Mouse (Mus musculus) lung, embryonic 16.5 days (tissue): ENCODE measurements at regions not wholly inside any gene's neighbourhood (a gene's known extent, or its start where the extent isn't known, plus 50 kb on each side); places are given as distances from the start of the nearest gene placed in this dataset.
A peak's percentile ranks its signal among the peaks of the same experiment; 100 is the strongest.

Experiments used
- ATAC-seq: fragments of 200-750 bp; cut with Nextera tagmentation; 2 replicates; pipeline ENCODE4 v1.8.0; 2017; ENCODE audit warnings: low read depth, mild to moderate bottlenecking, moderate library complexity
- H3K27ac ChIP-seq: fragments of 300-500 bp; sonication (generic); 2 replicates; pipeline ENCODE4 v1.5.1; 2014; ENCODE audit warnings: mild to moderate bottlenecking, control low read depth, low read length
- H3K27me3 ChIP-seq: fragments of 300-500 bp; sonication (generic); 2 replicates; pipeline ENCODE4 v1.6.1; 2014; ENCODE audit warnings: low read depth, low read length, mixed read lengths; ENCODE audit not compliant: control insufficient read depth, insufficient read depth
- H3K36me3 ChIP-seq: fragments of 300-500 bp; sonication (generic); 2 replicates; pipeline ENCODE4 v1.6.1; 2014; ENCODE audit warnings: low read length; ENCODE audit not compliant: control insufficient read depth, insufficient read depth
- H3K4me1 ChIP-seq: fragments of 300-500 bp; sonication (generic); replicated peaks from 2 replicates; pipeline ENCODE4 v1.6.1; 2014; ENCODE audit warnings: low read length, mixed read lengths; ENCODE audit not compliant: control insufficient read depth, insufficient read depth
- H3K4me2 ChIP-seq: fragments of 300-500 bp; sonication (generic); 2 replicates; pipeline ENCODE4 v1.6.1; 2014; ENCODE audit warnings: low read depth, low read length, control low read depth
- H3K4me3 ChIP-seq: fragments of 300-500 bp; sonication (generic); 2 replicates; pipeline ENCODE4 v1.5.1; 2014; ENCODE audit warnings: mild to moderate bottlenecking, low read length, control low read depth
- H3K9ac ChIP-seq: fragments of 300-500 bp; sonication (generic); 2 replicates; pipeline ENCODE4 v1.6.1; 2014; ENCODE audit warnings: low read length, control low read depth
- H3K9me3 ChIP-seq: fragments of 300-500 bp; sonication (generic); 2 replicates; pipeline ENCODE4 v1.6.1; 2016; ENCODE audit warnings: low read length; ENCODE audit not compliant: control insufficient read depth
- WGBS: fragments of 180-500 bp; shearing (Covaris S2); extraction: QIAGEN DNeasy Blood & Tissue Kit; methylation state at CpG from one replicate; pipeline ENCODE4 v1.1.7; 2014; 5-methylcytosine and 5-hydroxymethylcytosine counted together

- no peak overlapping the region for H3K27ac ChIP-seq
- H3K4me1 ChIP-seq = no peaks in the 10 kb centered on the region
- no peaks in the 10 kb centered on the region for H3K27me3 ChIP-seq
- H3K36me3 ChIP-seq = no peaks in the 10 kb centered on the region
- ATAC-seq = no peak
- no peak overlapping the region for H3K4me2 ChIP-seq
- H3K9ac ChIP-seq = no peak overlapping the region
- H3K4me3 ChIP-seq = no peak overlapping the region
- H3K9me3 ChIP-seq = no peaks in the 10 kb centered on the region
- 54% methylated on average over 3 of the region's 3 CpGs for WGBS
Measured at GRCm38 (mm10) chr2:110508162-110508748, 88.8 kb upstream of the Slc5a12 start.

- Histone ChIP-seq H3K4me3 (no peak overlapping the region), H3K27me3 (no peaks in the 10 kb centered on the region), H3K27ac (no peak overlapping the region), H3K9ac (no peak overlapping the region), H3K4me2 (no peak overlapping the region), H3K4me1 (no peaks in the 10 kb centered on the region), H3K9me3 (no peaks in the 10 kb centered on the region), H3K36me3 (no peaks in the 10 kb centered on the region)
- WGBS = 39% methylated on average over 7 of the region's 7 CpGs
- no peak for ATAC-seq
Measured at GRCm38 (mm10) chr2:110523173-110523803, 73.8 kb upstream of the Slc5a12 start.

GRCm38 (mm10) chr2:110528191-110528590 lies 68.9 kb upstream of the Slc5a12 start:
- no peaks in the 10 kb centered on the region for H3K4me1 ChIP-seq
- no peak overlapping the region for H3K4me3 ChIP-seq
- no peak overlapping the region for H3K9ac ChIP-seq
- H3K27ac ChIP-seq = no peak overlapping the region
- H3K27me3 ChIP-seq = no peaks in the 10 kb centered on the region
- no peaks in the 10 kb centered on the region for H3K9me3 ChIP-seq
- WGBS = 38% methylated on average over 3 of the region's 3 CpGs
- no peak overlapping the region for H3K4me2 ChIP-seq
- H3K36me3 ChIP-seq = no peaks in the 10 kb centered on the region
- peak; percentile 67; the same call in 1 of the 2 replicates for ATAC-seq

- no peak overlapping the region for H3K9ac ChIP-seq
- H3K4me1 ChIP-seq = no peaks in the 10 kb centered on the region
- 68% methylated on average over 2 of the region's 2 CpGs for WGBS
- no peak overlapping the region for H3K4me2 ChIP-seq
- no peaks in the 10 kb centered on the region for H3K9me3 ChIP-seq
- no peaks in the 10 kb centered on the region for H3K27me3 ChIP-seq
- no peak overlapping the region for H3K4me3 ChIP-seq
- no peak for ATAC-seq
- no peaks in the 10 kb centered on the region for H3K36me3 ChIP-seq
- H3K27ac ChIP-seq = no peak overlapping the region
Measured at GRCm38 (mm10) chr2:110540140-110540539, 57.0 kb upstream of the Slc5a12 start.

- H3K36me3 ChIP-seq = no peaks in the 10 kb centered on the region
- no peak overlapping the region for H3K4me2 ChIP-seq
- H3K27ac ChIP-seq = no peak overlapping the region
- H3K4me1 ChIP-seq = no peaks in the 10 kb centered on the region
- WGBS = 61% methylated on average over 6 of the region's 6 CpGs
- H3K27me3 ChIP-seq = no peaks in the 10 kb centered on the region
- H3K4me3 ChIP-seq = no peak overlapping the region
- H3K9ac ChIP-seq = no peak overlapping the region
- ATAC-seq = no peak
- no peaks in the 10 kb centered on the region for H3K9me3 ChIP-seq
Measured at GRCm38 (mm10) chr2:110540570-110541357, 56.3 kb upstream of the Slc5a12 start.

GRCm38 (mm10) chr2:110541358-110541737 lies 55.8 kb upstream of the Slc5a12 start:
- WGBS = 87% methylated on average over 5 of the region's 5 CpGs
- no peaks in the 10 kb centered on the region for H3K9me3 ChIP-seq

More at GRCm38 (mm10) chr2:110541358-110541737, 55.8 kb upstream of the Slc5a12 start:
- no peak overlapping the region for H3K27ac ChIP-seq
- no peak for ATAC-seq
- no peaks in the 10 kb centered on the region for H3K36me3 ChIP-seq
- H3K4me3 ChIP-seq = no peak overlapping the region
- no peaks in the 10 kb centered on the region for H3K4me1 ChIP-seq
- no peak overlapping the region for H3K4me2 ChIP-seq
- H3K9ac ChIP-seq = no peak overlapping the region
- no peaks in the 10 kb centered on the region for H3K27me3 ChIP-seq
